Mouse (Mus musculus) testis, postnatal 14 days (tissue): ENCODE measurements around the gene Pcgf3.

Experiments used
- DNase-seq: peaks from one replicate; pipeline ENCODE4 v3.0.0; 2021; ENCODE audit warnings: low spot score

The Pcgf3 gene

DNA sequence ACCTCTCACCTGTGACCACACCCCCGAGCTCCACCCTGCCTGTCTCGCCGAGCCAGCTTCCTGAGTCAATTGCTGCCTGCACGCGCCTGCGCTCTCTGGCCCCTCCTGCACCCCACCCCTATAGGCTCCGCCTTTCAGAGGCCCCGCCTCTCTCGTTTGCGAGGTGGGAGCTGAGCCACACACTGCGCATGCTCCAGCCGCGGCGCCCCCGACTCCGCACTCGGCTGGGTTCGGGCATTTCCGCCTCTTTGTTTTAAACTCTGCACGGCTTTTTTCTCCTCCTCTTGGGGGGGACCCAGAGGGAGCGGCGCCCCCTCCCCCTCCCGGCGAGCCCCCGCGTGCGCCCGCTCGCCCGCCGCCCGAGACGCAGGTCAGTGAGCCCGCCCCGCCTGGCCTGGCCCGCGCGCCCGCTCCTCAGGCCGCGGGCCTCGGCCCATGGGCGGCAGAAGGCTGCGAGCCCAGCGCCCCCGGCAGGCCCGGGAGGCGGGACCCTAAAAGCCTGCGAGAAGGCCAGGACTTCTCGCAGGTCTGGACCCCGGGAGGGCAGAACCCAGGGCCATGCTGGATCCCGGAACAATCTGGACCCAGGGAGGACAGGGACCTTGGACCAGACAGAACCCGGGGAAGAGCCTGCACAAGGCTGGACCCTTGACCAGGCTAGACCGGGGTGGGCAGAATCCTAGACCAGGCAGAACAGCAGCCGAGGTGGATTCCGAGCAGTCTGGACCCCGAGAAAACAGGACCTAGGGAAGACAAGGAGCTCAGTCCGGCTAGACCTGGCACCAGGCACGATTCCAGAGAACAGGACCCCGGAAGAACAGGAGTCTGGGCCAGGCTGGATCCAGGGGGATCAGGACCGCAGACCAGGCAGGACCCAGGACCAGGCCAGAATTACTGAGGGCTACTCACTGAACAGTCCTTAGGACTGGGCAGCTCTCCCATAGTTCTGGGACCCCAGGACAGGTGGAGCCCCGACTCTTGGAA lies at the start of gene Pcgf3:
Gene Pcgf3 (plus strand): TSS at position 151 of the 984 bp plus-strand sequence.
- DNase-seq = peak; percentile 97

DNA sequence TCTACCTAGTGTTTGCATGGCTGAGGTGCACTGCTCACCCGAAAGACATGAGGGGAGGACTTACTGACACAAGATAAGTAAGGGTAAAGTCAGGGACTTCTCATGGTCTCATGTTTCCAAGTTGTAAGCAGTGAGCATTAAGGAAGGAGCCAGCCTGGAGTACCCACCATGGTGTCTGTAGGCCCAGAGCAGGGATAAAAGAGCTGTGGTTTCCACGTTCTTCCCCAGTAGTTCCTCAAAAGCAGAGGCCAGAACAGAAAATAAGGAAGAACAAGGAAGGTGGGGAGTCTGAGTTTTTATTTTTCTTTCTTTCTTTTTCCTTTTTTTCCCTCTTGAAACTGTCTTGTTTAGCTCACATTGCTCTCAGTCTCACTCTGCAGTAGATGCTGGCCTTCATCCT lies 46.3 kb upstream of the Pcgf3 start:
- DNase-seq = no peak

GRCm38 (mm10) chr5:108422741-108423140 lies 38.3 kb upstream of the Pcgf3 start:
- DNase-seq = no peak

DNA sequence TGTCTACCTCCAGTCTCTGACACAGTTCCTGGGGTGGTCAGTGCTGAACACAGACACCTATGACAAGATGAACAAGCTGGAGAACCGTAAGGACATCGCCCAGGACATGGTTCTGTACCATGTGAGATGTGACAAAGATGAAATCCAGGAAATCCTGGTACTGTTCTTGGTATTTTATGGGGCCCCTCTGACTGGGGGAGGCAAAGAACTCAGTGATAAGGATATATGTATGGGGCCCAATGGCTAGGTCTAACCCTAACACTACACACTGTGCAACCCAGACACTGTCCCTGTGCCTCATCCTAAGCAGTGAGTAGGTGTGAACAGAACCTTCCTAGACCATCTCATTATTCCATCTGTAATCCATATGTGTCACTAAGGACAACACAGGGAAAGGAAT lies 37.6 kb upstream of the Pcgf3 start:
- DNase-seq = no peak

- DNase-seq = no peak
These were observed 33.8 kb upstream of the Pcgf3 start for GRCm38 (mm10) chr5:108427186-108427585.

DNA sequence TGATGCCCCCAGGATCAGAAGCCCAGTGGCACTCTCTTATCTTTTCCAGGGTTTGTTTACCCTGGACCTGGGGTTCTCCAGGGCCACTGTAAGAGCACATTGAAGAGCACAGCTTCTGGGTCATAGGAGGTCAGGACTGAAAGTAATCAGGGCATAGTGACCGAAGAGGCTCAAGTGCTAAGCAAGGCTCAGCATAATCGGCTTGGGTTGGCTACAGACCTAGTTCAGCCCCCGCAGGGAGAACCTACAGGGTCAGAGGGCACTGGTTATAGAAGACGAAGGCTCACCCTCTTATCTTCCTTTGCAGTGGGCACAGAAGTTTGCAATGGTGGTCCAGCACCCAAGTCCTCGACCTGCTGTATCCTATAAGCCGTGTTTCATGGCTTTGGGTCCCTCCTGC lies 29.8 kb upstream of the Pcgf3 start:
- DNase-seq = no peak

GRCm38 (mm10) chr5:108433804-108434587 lies 27.0 kb upstream of the Pcgf3 start, which contains the start of gene Atp5k:
TSS of gene Atp5k (minus strand) at chr5:108434448.
- DNase-seq = peak; percentile 90

DNA sequence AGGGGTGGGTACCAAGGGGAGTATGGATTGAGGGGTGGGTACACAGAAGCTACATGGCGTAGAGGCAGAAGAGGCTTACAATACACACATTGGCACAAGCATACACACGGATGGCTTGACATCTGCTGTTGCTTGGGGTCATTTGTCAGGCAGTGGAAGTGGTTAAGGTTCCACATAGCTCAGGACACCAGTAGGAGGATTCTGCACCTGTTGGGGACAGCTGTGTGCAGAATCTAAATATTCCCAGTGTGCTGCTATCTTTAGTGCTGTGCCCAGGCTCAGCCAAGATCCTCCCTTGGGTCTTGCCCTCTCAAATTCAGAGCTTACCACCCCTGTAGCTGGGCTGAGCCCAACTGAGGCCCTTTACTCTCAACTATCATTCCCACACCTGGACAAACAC lies 24.9 kb upstream of the Pcgf3 start:
- DNase-seq = no peak

- DNase-seq = no peak
These were observed 14.1 kb upstream of the Pcgf3 start for GRCm38 (mm10) chr5:108446973-108447372.

GRCm38 (mm10) chr5:108447857-108448256 lies 13.2 kb upstream of the Pcgf3 start:
- no peak for DNase-seq

GRCm38 (mm10) chr5:108448785-108449668 lies 12.0 kb upstream of the Pcgf3 start, which contains the start of gene Mfsd7a:
TSS of gene Mfsd7a (minus strand) at chr5:108448891.
- DNase-seq = peak; percentile 52

GRCm38 (mm10) chr5:108450837-108451540 lies 10.0 kb upstream of the Pcgf3 start:
- DNase-seq = no peak

DNA sequence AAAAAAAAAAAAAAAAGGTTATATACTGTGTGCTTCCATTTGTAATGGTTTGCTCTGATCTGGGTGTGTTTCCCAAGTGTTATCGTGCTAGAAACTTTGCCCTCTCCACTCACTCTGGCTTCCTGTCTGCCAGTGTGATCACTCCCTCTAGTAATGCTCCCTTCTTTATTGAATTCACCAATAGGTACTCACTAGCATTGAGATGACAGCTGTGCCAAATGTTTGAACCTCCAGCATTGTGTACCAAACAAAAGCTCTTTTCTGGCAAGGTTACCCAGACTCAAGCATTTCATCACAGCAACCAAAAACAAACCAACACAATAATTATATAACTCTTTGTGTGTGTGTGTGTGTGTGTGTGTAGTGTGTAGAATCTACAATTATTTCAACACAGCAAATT lies 9.4 kb upstream of the Pcgf3 start:
- DNase-seq = no peak

DNA sequence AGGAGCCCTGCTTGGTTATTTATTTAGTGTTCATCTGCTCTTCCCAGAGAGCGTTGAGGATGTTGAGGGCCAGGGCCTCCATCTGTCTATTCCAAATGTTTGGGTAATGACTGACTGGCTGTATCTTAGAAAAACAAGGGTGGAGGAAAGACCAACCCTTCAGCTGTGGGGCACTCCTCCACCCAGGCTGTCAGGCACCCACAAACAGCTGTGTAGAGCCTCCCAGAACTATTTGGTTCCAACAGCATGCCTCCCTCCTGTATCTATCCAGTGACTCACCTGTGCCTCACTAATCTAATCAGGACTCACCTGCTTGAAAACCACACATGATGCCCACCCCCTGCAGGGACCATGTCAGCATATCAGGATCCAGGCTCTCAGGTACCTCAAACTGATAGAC lies 8.6 kb upstream of the Pcgf3 start:
- no peak for DNase-seq

DNA sequence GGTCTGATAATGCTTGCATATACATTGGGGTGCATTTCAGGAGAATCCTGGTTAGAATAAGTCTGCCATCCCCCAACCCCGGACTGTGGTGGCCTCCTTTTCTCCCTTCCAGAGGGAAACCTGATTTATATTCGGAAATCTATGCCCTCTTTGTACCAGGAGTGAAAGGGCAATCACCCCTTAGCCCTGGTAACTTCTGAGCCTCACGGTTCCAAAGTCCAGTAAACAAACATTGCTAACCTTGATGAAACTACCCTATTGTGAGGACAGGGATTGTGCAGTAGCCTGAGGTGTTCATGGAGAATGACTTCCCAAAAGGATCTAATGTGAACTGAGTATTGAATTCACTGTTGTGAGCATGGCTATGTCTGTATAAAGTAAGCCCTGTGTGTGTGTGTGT lies 6.9 kb upstream of the Pcgf3 start:
- DNase-seq = no peak

GRCm38 (mm10) chr5:108458706-108459105 lies 2.3 kb upstream of the Pcgf3 start:
- no peak for DNase-seq

DNA sequence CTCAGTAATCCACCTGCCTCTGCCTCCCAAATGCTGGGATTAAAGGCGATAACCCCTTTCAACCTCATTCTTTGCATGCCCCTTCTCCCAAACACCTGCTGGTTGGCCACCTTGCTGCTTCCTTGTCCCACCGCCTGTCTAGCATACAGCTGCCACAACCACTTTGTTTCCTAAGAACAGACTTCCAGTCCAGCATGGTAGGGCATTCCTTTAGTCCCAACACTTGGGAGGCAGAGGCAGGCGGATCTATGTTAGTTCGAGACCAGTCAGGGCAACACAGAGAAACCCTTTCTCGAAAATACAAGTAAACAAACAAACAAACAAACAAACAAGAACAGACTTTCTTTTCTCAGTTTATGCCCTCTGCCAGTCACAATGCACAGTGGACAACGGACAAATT lies 571 bp upstream of the Pcgf3 start:
- DNase-seq = no peak

DNA sequence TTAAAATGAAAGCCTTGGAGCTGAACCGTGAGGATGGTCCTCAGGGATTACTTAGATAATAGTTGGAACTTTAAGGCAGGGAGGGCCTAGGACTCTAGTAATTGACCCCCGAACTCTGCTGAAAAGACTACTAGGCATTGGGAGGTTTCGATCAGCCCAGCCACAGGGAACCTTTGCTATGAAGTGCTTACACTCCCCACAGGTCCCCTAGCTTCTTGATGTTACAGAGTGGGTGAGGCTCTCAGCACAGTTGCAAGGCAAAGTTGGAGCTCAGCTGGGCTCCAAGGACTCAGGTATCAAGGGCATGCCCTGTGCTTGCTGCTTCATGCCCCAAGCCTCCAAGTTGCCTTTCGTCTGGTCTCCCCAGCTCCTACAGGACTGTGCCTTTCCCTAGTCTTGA lies 1.4 kb downstream of the Pcgf3 start:
- no peak for DNase-seq

GRCm38 (mm10) chr5:108465131-108465891 lies 4.3 kb downstream of the Pcgf3 start:
- DNase-seq = no peak

- DNase-seq = no peak
These were observed 5.6 kb downstream of the Pcgf3 start for GRCm38 (mm10) chr5:108466647-108467046.
